Mouse (Mus musculus): ENCODE measurements around the gene Selplg. TPM values are rescaled to one million over a fixed set of nuclear protein-coding genes. Genes with fewer than 3 reads are reported as not detected.

Selplg gene
- polyA plus RNA-seq, 1 experiment from 2014 or later = 2.1 TPM

- Histone ChIP-seq H3K9ac (no peak overlapping the region), H3K27me3 (no peaks in the 10 kb centered on the region), H3K9me3 (no peaks in the 10 kb centered on the region), H3K27ac (replicated peaks) (peak overlapping the region; percentile 62), H3K36me3 (0 out of 2 replicates have a peak, but pooled peaks cover 3% of the 10 kb centered on the region), H3K4me1 (replicated peaks) (peaks cover 63% of the 10 kb centered on the region), H3K4me2 (no peak overlapping the region), H3K4me3 (no peak overlapping the region)
- ATAC-seq (ENCODE audit: low FRiP score, low read depth) = no peak
- WGBS = 19% methylated on average over 11 of the region's 11 CpGs
These were observed 36.7 kb upstream of the Selplg start for GRCm38 (mm10) chr5:113869132-113869531.

- WGBS = 93% methylated on average over 6 of the region's 6 CpGs
- peaks cover 33% of the 10 kb centered on the region for H3K4me1 ChIP-seq (replicated peaks)
- H3K27me3 ChIP-seq = no peaks in the 10 kb centered on the region
- no peaks in the 10 kb centered on the region for H3K9me3 ChIP-seq
- H3K27ac ChIP-seq (replicated peaks) = no peak overlapping the region
- no peak overlapping the region for H3K9ac ChIP-seq
- no peak overlapping the region for H3K4me2 ChIP-seq
- H3K36me3 ChIP-seq = 0 out of 2 replicates have a peak, but pooled peaks cover 4% of the 10 kb centered on the region
- H3K4me3 ChIP-seq = no peak overlapping the region
- ATAC-seq (ENCODE audit: low FRiP score, low read depth) = no peak
These were observed 32.5 kb upstream of the Selplg start for GRCm38 (mm10) chr5:113864992-113865391.

- WGBS = 90% methylated on average over 12 of the region's 12 CpGs
- Histone ChIP-seq H3K4me3 (no peak overlapping the region), H3K27ac (replicated peaks) (peak overlapping the region; percentile 37; the same call in 1 of the 2 replicates), H3K36me3 (0 out of 2 replicates have a peak, but pooled peaks cover 4% of the 10 kb centered on the region), H3K9me3 (no peaks in the 10 kb centered on the region), H3K9ac (no peak overlapping the region), H3K4me1 (replicated peaks) (peaks cover 28% of the 10 kb centered on the region), H3K4me2 (no peak overlapping the region), H3K27me3 (no peaks in the 10 kb centered on the region)
- ATAC-seq (ENCODE audit: low FRiP score, low read depth) = no peak
These were observed 31.6 kb upstream of the Selplg start for GRCm38 (mm10) chr5:113863994-113864393.

GRCm38 (mm10) chr5:113862418-113862817, 30.0 kb upstream of the Selplg start:
- H3K9ac ChIP-seq = no peak overlapping the region
- peak overlapping the region; percentile 34 for H3K27ac ChIP-seq (replicated peaks)
- ATAC-seq (ENCODE audit: low FRiP score, low read depth) = no peak
- H3K27me3 ChIP-seq = no peaks in the 10 kb centered on the region
- peaks cover 25% of the 10 kb centered on the region for H3K4me1 ChIP-seq (replicated peaks)
- H3K4me3 ChIP-seq = no peak overlapping the region
- 74% methylated on average over 4 of the region's 4 CpGs for WGBS
- H3K4me2 ChIP-seq = no peak overlapping the region
- H3K36me3 ChIP-seq = 0 out of 2 replicates have a peak, but pooled peaks cover 4% of the 10 kb centered on the region
- no peaks in the 10 kb centered on the region for H3K9me3 ChIP-seq

GRCm38 (mm10) chr5:113861294-113861693, 28.9 kb upstream of the Selplg start:
- Histone ChIP-seq H3K27me3 (no peaks in the 10 kb centered on the region), H3K9ac (no peak overlapping the region), H3K4me1 (replicated peaks) (peaks cover 36% of the 10 kb centered on the region), H3K9me3 (no peaks in the 10 kb centered on the region), H3K4me3 (no peak overlapping the region), H3K27ac (replicated peaks) (no peak overlapping the region), H3K36me3 (0 out of 2 replicates have a peak, but pooled peaks cover 4% of the 10 kb centered on the region), H3K4me2 (no peak overlapping the region)
- WGBS = 95% methylated on average over 8 of the region's 8 CpGs
- ATAC-seq (ENCODE audit: low FRiP score, low read depth) = no peak

- Histone ChIP-seq H3K4me2 (no peak overlapping the region), H3K27me3 (no peaks in the 10 kb centered on the region), H3K4me3 (no peak overlapping the region), H3K36me3 (no peaks in the 10 kb centered on the region), H3K4me1 (replicated peaks) (peaks cover 58% of the 10 kb centered on the region), H3K27ac (replicated peaks) (no peak overlapping the region), H3K9me3 (no peaks in the 10 kb centered on the region), H3K9ac (no peak overlapping the region)
- no peak for ATAC-seq (ENCODE audit: low FRiP score, low read depth)
- 51% methylated on average over 5 of the region's 5 CpGs for WGBS
These were observed 26.5 kb upstream of the Selplg start for GRCm38 (mm10) chr5:113858971-113859370.

GRCm38 (mm10) chr5:113858550-113858949, 26.1 kb upstream of the Selplg start:
- no peak overlapping the region for H3K4me3 ChIP-seq
- H3K27me3 ChIP-seq = no peaks in the 10 kb centered on the region
- no peak overlapping the region for H3K27ac ChIP-seq (replicated peaks)
- H3K36me3 ChIP-seq = no peaks in the 10 kb centered on the region
- H3K4me2 ChIP-seq = no peak overlapping the region
- 81% methylated on average over 10 of the region's 10 CpGs for WGBS
- H3K4me1 ChIP-seq (replicated peaks) = peaks cover 56% of the 10 kb centered on the region
- H3K9me3 ChIP-seq = no peaks in the 10 kb centered on the region
- ATAC-seq (ENCODE audit: low FRiP score, low read depth) = no peak
- H3K9ac ChIP-seq = no peak overlapping the region

- 60% methylated on average over 8 of the region's 8 CpGs for WGBS
- H3K27ac ChIP-seq (replicated peaks) = no peak overlapping the region
- H3K9me3 ChIP-seq = no peaks in the 10 kb centered on the region
- no peaks in the 10 kb centered on the region for H3K27me3 ChIP-seq
- H3K36me3 ChIP-seq = no peaks in the 10 kb centered on the region
- H3K4me3 ChIP-seq = no peak overlapping the region
- peaks cover 51% of the 10 kb centered on the region for H3K4me1 ChIP-seq (replicated peaks)
- H3K4me2 ChIP-seq = no peak overlapping the region
- ATAC-seq (ENCODE audit: low FRiP score, low read depth) = no peak
- H3K9ac ChIP-seq = no peak overlapping the region
These were observed 25.2 kb upstream of the Selplg start for GRCm38 (mm10) chr5:113857631-113858030.

GRCm38 (mm10) chr5:113856631-113857030, 24.2 kb upstream of the Selplg start:
- WGBS = 65% methylated on average over 7 of the region's 7 CpGs
- Histone ChIP-seq H3K4me2 (no peak overlapping the region), H3K4me1 (replicated peaks) (peaks cover 48% of the 10 kb centered on the region), H3K27ac (replicated peaks) (no peak overlapping the region), H3K4me3 (no peak overlapping the region), H3K9ac (no peak overlapping the region), H3K27me3 (no peaks in the 10 kb centered on the region), H3K36me3 (no peaks in the 10 kb centered on the region; the same call in 1 of the 2 replicates), H3K9me3 (no peaks in the 10 kb centered on the region)
- ATAC-seq (ENCODE audit: low FRiP score, low read depth) = no peak

GRCm38 (mm10) chr5:113855696-113856095, 23.3 kb upstream of the Selplg start:
- Histone ChIP-seq H3K27me3 (no peaks in the 10 kb centered on the region), H3K27ac (replicated peaks) (peak overlapping the region; percentile 66), H3K4me1 (replicated peaks) (peaks cover 48% of the 10 kb centered on the region), H3K9ac (no peak overlapping the region), H3K4me3 (no peak overlapping the region), H3K9me3 (no peaks in the 10 kb centered on the region), H3K36me3 (peaks cover 7% of the 10 kb centered on the region; the same call in 1 of the 2 replicates), H3K4me2 (no peak overlapping the region)
- WGBS = 15% methylated on average over 3 of the region's 3 CpGs
- peak; percentile 56 for ATAC-seq (ENCODE audit: low FRiP score, low read depth)

- H3K36me3 ChIP-seq = peaks cover 13% of the 10 kb centered on the region
- H3K4me1 ChIP-seq (replicated peaks) = peaks cover 48% of the 10 kb centered on the region
- H3K4me2 ChIP-seq = no peak overlapping the region
- H3K27ac ChIP-seq (replicated peaks) = peak overlapping the region; percentile 66
- no peaks in the 10 kb centered on the region for H3K9me3 ChIP-seq
- H3K27me3 ChIP-seq = no peaks in the 10 kb centered on the region
- 87% methylated on average over 10 of the region's 10 CpGs for WGBS
- ATAC-seq (ENCODE audit: low FRiP score, low read depth) = no peak
- H3K4me3 ChIP-seq = no peak overlapping the region
- H3K9ac ChIP-seq = no peak overlapping the region
These were observed 22.7 kb upstream of the Selplg start for GRCm38 (mm10) chr5:113855117-113855516.

- no peak overlapping the region for H3K27ac ChIP-seq (replicated peaks)
- 38% methylated on average over 14 of the region's 14 CpGs for WGBS
- no peaks in the 10 kb centered on the region for H3K9me3 ChIP-seq
- no peak overlapping the region for H3K4me3 ChIP-seq
- ATAC-seq (ENCODE audit: low FRiP score, low read depth) = no peak
- H3K9ac ChIP-seq = no peak overlapping the region
- no peaks in the 10 kb centered on the region for H3K27me3 ChIP-seq
- peaks cover 48% of the 10 kb centered on the region for H3K4me1 ChIP-seq (replicated peaks)
- peaks cover 18% of the 10 kb centered on the region for H3K36me3 ChIP-seq
- no peak overlapping the region for H3K4me2 ChIP-seq
These were observed 22.1 kb upstream of the Selplg start for GRCm38 (mm10) chr5:113854494-113854893.

- no peak for ATAC-seq (ENCODE audit: low FRiP score, low read depth)
- Histone ChIP-seq H3K9me3 (no peaks in the 10 kb centered on the region), H3K4me3 (no peak overlapping the region), H3K27ac (replicated peaks) (no peak overlapping the region), H3K4me1 (replicated peaks) (peaks cover 39% of the 10 kb centered on the region), H3K36me3 (peaks cover 19% of the 10 kb centered on the region), H3K27me3 (no peaks in the 10 kb centered on the region), H3K4me2 (no peak overlapping the region), H3K9ac (no peak overlapping the region)
- 89% methylated on average over 10 of the region's 10 CpGs for WGBS
These were observed 21.1 kb upstream of the Selplg start for GRCm38 (mm10) chr5:113853541-113853940.
